Mouse (Mus musculus) hindbrain, postnatal 0 days (tissue): Measurements from ENCODE around the gene Rora. TPM values are rescaled to one million over a fixed set of nuclear protein-coding genes. Genes with fewer than 3 reads are reported as not detected.
A peak's percentile ranks its signal among the peaks of the same experiment; 100 is the strongest.

Experiments
- ATAC-seq: fragments of 200-750 bp; cut with Nextera tagmentation; 2 replicates; pipeline ENCODE4 v1.8.0; 2017; ENCODE audit warnings: mild to moderate bottlenecking, moderate TSS enrichment, moderate library complexity
- DNase-seq: peaks from one replicate; pipeline ENCODE4 v3.0.0-alpha.2; 2015; ENCODE audit warnings: low spot score
- H3K27ac ChIP-seq: fragments of 300-500 bp; sonication (generic); 2 replicates; pipeline ENCODE4 v1.5.1; 2014; ENCODE audit warnings: mild to moderate bottlenecking
- H3K27me3 ChIP-seq: fragments of 300-500 bp; sonication (generic); 2 replicates; pipeline ENCODE4 v1.6.1; 2014; ENCODE audit warnings: low read length, mixed read lengths; ENCODE audit not compliant: insufficient read depth
- H3K36me3 ChIP-seq: fragments of 300-500 bp; sonication (generic); 2 replicates; pipeline ENCODE4 v1.6.1; 2014; ENCODE audit warnings: low read length, mixed read lengths; ENCODE audit not compliant: insufficient read depth
- H3K4me1 ChIP-seq: fragments of 300-500 bp; sonication (generic); 2 replicates; pipeline ENCODE4 v1.6.1; 2014; ENCODE audit warnings: antibody characterized with exemption, low read length, mixed read lengths; ENCODE audit not compliant: insufficient read depth
- H3K4me2 ChIP-seq: fragments of 300-500 bp; sonication (generic); 2 replicates; pipeline ENCODE4 v1.6.1; 2014; ENCODE audit warnings: low read depth, mild to moderate bottlenecking, low read length, moderate library complexity, mixed read lengths
- H3K4me3 ChIP-seq: fragments of 300-500 bp; sonication (generic); 2 replicates; pipeline ENCODE4 v1.5.1; 2014; ENCODE audit warnings: low read length
- H3K9ac ChIP-seq: fragments of 300-500 bp; sonication (generic); replicated peaks from 2 replicates; pipeline ENCODE4 v1.6.1; 2014; ENCODE audit warnings: mild to moderate bottlenecking, low read length, moderate library complexity, mixed read lengths
- H3K9me3 ChIP-seq: fragments of 300-500 bp; sonication (generic); 2 replicates; pipeline ENCODE4 v1.6.1; 2016; ENCODE audit warnings: low read length, mixed read lengths
- CTCF ChIP-seq: IDR thresholded peaks from 2 replicates; pipeline ENCODE4 v1.5.1; 2016; ENCODE audit warnings: antibody characterized with exemption, control low read depth, low read depth
- WGBS: fragments of 180-500 bp; shearing (Covaris S2); extraction: QIAGEN DNeasy Blood & Tissue Kit; methylation state at CpG from one replicate; pipeline ENCODE4 v1.1.7; 2014; 5-methylcytosine and 5-hydroxymethylcytosine counted together
- polyA plus RNA-seq: library from polyadenylated mRNA; unstranded; fragments of >200 nt; fragmentation: Nextera tagmentation; extraction: Ambion mirVana; gene quantifications from 2 replicates; pipeline ENCODE4 v1.2.1, GENCODE M21; 2015
- total RNA-seq: library from RNA; depleted of rRNA; stranded (reverse); fragments of >200 nt; gene quantifications from 2 replicates; pipeline ENCODE4 v1.2.3, GENCODE M21; 2014

The Rora gene
- total and polyA plus RNA-seq, 2 experiments from 2014 or later, result 27.5 to 59.4 TPM

- no peaks in the 10 kb centered on the region for H3K27me3 ChIP-seq
- ATAC-seq, result no peak
- no peak overlapping the region for H3K27ac ChIP-seq
- TF ChIP-seq CTCF, result no peak
- no peak overlapping the region for H3K4me2 ChIP-seq
- DNase-seq, result no peak
- 0 out of 2 replicates have a peak, but pooled peaks cover 4% of the 10 kb centered on the region for H3K4me1 ChIP-seq
- H3K4me3 ChIP-seq, result no peak overlapping the region
- H3K9ac ChIP-seq, result no peak overlapping the region
- no peaks in the 10 kb centered on the region for H3K36me3 ChIP-seq
- WGBS, result 62% methylated on average over 4 of the region's 4 CpGs
- no peaks in the 10 kb centered on the region for H3K9me3 ChIP-seq
These were observed 46.3 kb downstream of the Rora start for GRCm38 (mm10) chr9:68699856-68700255.

- no peaks in the 10 kb centered on the region for H3K27me3 ChIP-seq
- no peak for TF ChIP-seq CTCF
- no peaks in the 10 kb centered on the region for H3K36me3 ChIP-seq
- no peak overlapping the region for H3K9ac ChIP-seq
- ATAC-seq (no peak), DNase-seq (no peak)
- no peak overlapping the region for H3K27ac ChIP-seq
- WGBS, result 68% methylated on average over 5 of the region's 5 CpGs
- no peak overlapping the region for H3K4me3 ChIP-seq
- no peak overlapping the region for H3K4me2 ChIP-seq
- H3K4me1 ChIP-seq, result 0 out of 2 replicates have a peak, but pooled peaks cover 7% of the 10 kb centered on the region
- H3K9me3 ChIP-seq, result no peaks in the 10 kb centered on the region
These were observed 54.0 kb downstream of the Rora start for GRCm38 (mm10) chr9:68707636-68708035.

- 0 out of 2 replicates have a peak, but pooled peaks cover 7% of the 10 kb centered on the region for H3K4me1 ChIP-seq
- H3K27me3 ChIP-seq, result no peaks in the 10 kb centered on the region
- DNase-seq, result peak; percentile 30
- H3K4me3 ChIP-seq, result no peak overlapping the region
- H3K9ac ChIP-seq, result no peak overlapping the region
- no peaks in the 10 kb centered on the region for H3K9me3 ChIP-seq
- TF ChIP-seq CTCF, result no peak
- no peak overlapping the region for H3K4me2 ChIP-seq
- 46% methylated on average over 8 of the region's 8 CpGs for WGBS
- ATAC-seq, result no peak
- H3K36me3 ChIP-seq, result no peaks in the 10 kb centered on the region
- no peak overlapping the region for H3K27ac ChIP-seq
These were observed 55.6 kb downstream of the Rora start for GRCm38 (mm10) chr9:68709232-68709631.

GRCm38 (mm10) chr9:68710893-68711654, 57.5 kb downstream of the Rora start:
- DNase-seq, result no peak
- H3K9me3 ChIP-seq, result no peaks in the 10 kb centered on the region
- H3K36me3 ChIP-seq, result no peaks in the 10 kb centered on the region
- no peak overlapping the region for H3K4me2 ChIP-seq
- no peak overlapping the region for H3K9ac ChIP-seq
- H3K4me3 ChIP-seq, result no peak overlapping the region
- no peak for TF ChIP-seq CTCF
- no peak for ATAC-seq
- no peaks in the 10 kb centered on the region for H3K27me3 ChIP-seq
- H3K4me1 ChIP-seq, result 0 out of 2 replicates have a peak, but pooled peaks cover 7% of the 10 kb centered on the region
- H3K27ac ChIP-seq, result no peak overlapping the region
- WGBS, result 61% methylated on average over 14 of the region's 14 CpGs

GRCm38 (mm10) chr9:68716961-68717360, 63.4 kb downstream of the Rora start:
- Histone ChIP-seq H3K36me3 (no peaks in the 10 kb centered on the region), H3K4me2 (no peak overlapping the region), H3K4me3 (no peak overlapping the region), H3K9me3 (no peaks in the 10 kb centered on the region), H3K9ac (no peak overlapping the region), H3K27ac (no peak overlapping the region), H3K4me1 (0 out of 2 replicates have a peak, but pooled peaks cover 7% of the 10 kb centered on the region), H3K27me3 (no peaks in the 10 kb centered on the region)
- no peak for ATAC-seq
- WGBS, result 20% methylated on average over 5 of the region's 5 CpGs
- DNase-seq, result peak; percentile 40
- TF ChIP-seq CTCF, result peak; percentile 63

GRCm38 (mm10) chr9:68718427-68718826, 64.8 kb downstream of the Rora start:
- TF ChIP-seq CTCF, result no peak
- DNase-seq (no peak), ATAC-seq (no peak)

GRCm38 (mm10) chr9:68719286-68719685, 65.7 kb downstream of the Rora start:
- no peak overlapping the region for H3K4me3 ChIP-seq
- H3K4me2 ChIP-seq, result no peak overlapping the region
- DNase-seq, result no peak
- no peak for ATAC-seq
- H3K9me3 ChIP-seq, result no peaks in the 10 kb centered on the region
- 72% methylated on average over 9 of the region's 9 CpGs for WGBS
- H3K9ac ChIP-seq, result no peak overlapping the region
- H3K36me3 ChIP-seq, result no peaks in the 10 kb centered on the region
- H3K4me1 ChIP-seq, result 0 out of 2 replicates have a peak, but pooled peaks cover 7% of the 10 kb centered on the region
- no peaks in the 10 kb centered on the region for H3K27me3 ChIP-seq
- TF ChIP-seq CTCF, result no peak
- H3K27ac ChIP-seq, result no peak overlapping the region

More at GRCm38 (mm10) chr9:68718427-68718826, 64.8 kb downstream of the Rora start:
- H3K27ac ChIP-seq, result no peak overlapping the region
- no peak overlapping the region for H3K4me3 ChIP-seq
- no peak overlapping the region for H3K4me2 ChIP-seq
- H3K27me3 ChIP-seq, result no peaks in the 10 kb centered on the region
- 86% methylated on average over 6 of the region's 6 CpGs for WGBS
- H3K36me3 ChIP-seq, result no peaks in the 10 kb centered on the region
- H3K9me3 ChIP-seq, result no peaks in the 10 kb centered on the region
- no peak overlapping the region for H3K9ac ChIP-seq
- H3K4me1 ChIP-seq, result 0 out of 2 replicates have a peak, but pooled peaks cover 7% of the 10 kb centered on the region
